Mouse (Mus musculus): ENCODE data around the gene Pgrmc2. TPM values are rescaled to one million over a fixed set of nuclear protein-coding genes. Genes with fewer than 3 reads are reported as not detected.

Pgrmc2 gene
- total RNA-seq, 2 experiments from 2014 or later, result 32.1 to 42.8 TPM

DNA sequence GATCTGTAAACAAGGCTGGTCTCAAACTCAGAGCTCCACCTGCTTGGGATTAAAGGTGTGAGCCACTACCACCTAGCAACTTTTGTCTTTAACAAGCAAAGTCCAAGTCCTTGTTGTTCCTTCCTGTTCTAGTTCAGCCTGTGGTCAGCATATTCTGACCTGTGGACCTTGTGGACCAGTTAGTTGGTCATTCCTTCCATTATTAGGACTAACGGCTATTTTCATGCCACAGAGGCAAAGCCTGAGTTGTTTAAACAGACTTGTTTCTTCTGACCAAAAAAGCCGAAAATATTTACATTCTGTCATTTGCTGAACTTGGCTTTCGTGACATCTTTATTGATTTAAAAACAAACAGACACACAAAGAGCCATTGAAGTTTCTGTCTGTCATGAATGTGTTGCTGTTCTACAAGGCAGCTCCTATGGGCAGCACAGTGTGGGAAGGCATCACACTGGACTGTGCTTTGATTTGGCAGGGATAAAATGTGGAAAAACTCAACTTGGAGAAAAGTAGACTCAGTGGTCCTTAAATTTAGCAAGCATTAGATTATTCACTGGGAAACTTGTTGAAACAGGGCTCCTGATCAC lies 64.7 kb downstream of the Pgrmc2 start:
- no peak for ATAC-seq (replicated peaks; ENCODE audit: low FRiP score, poor library complexity, severe bottlenecking)

Other genes starting within 250 kb of the Pgrmc2 start
- gene Mfsd8, start 236.2 kb downstream of the Pgrmc2 start, total RNA-seq (2015; ENCODE audit: low replicate concordance), result 9.0 and 15.5 TPM in 2 replicates
- gene Mfsd8, start 236.2 kb downstream of the Pgrmc2 start, total RNA-seq (2017; ENCODE audit: low replicate concordance), result 6.9 and 9.7 TPM in 2 replicates
- gene Abhd18, start 236.1 kb downstream of the Pgrmc2 start, total RNA-seq (2015; ENCODE audit: low replicate concordance), result 0.36 and 7.1 TPM in 2 replicates
- gene Abhd18, start 236.1 kb downstream of the Pgrmc2 start, total RNA-seq (2017; ENCODE audit: low replicate concordance), result 7.3 and 7.6 TPM in 2 replicates
- not detected in 2 replicates for gene 1700034I23Rik, start 180.5 kb downstream of the Pgrmc2 start, total RNA-seq (2015; ENCODE audit: low replicate concordance)
- not detected in 2 replicates for gene 1700034I23Rik, start 180.5 kb downstream of the Pgrmc2 start, total RNA-seq (2017; ENCODE audit: low replicate concordance)
- gene Larp1b, start 133.2 kb downstream of the Pgrmc2 start, total RNA-seq (2015; ENCODE audit: low replicate concordance), result 121 and 173 TPM in 2 replicates
- gene Larp1b, start 133.2 kb downstream of the Pgrmc2 start, total RNA-seq (2017; ENCODE audit: low replicate concordance), result 141 and 227 TPM in 2 replicates

Measured in erythroid progenitor cell, adult 5-6 weeks (primary cell).